Mouse (Mus musculus): ENCODE results near the gene Srrm2. TPM values are rescaled to one million over a fixed set of nuclear protein-coding genes. Genes with fewer than 3 reads are reported as not detected.

The Srrm2 gene
- polyA plus RNA-seq (2012; rRNA removed), result 640 and 782 TPM in 2 replicates

DNA sequence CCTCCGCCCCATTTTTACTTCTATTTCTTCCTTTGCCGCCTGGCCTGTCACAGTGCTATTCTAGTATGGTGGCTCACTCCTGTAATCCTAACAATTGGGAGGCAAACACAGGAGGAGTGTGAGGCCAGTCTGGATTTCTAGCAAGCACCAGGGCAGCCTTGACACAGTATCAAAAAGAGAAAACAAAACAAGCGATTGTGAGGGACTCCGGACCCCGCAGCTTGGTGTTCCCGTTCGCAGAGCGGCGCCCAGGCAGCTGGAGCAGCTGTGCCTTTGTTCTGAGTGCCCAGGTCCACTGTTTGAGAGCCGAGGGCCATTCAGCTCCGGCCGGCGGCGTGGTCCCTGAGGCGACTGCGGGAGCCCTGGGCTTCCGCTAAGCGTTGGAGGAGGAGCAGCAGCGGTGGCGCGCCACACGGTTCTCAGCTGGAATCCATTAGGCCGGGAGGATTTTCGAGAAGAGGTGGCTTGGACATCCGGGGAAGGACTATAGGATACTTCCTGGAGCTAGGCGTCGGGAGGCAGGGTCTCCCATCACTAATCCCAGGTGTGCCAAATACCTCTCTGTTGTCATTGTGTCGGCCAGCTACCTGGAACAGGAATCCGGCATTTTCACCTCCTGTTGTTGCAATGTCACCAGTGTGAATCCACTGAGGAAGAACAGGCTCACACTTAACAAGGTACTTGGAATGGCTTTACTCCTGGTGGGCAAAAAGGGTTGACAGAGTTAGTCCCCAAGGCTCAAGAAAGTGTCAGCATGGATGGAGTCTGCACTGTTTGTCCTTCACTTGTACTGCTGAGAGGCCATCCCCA is at the start of gene Srrm2:
TSS of gene Srrm2 (plus strand) at position 264 of the 810 bp plus-strand sequence.

DNA sequence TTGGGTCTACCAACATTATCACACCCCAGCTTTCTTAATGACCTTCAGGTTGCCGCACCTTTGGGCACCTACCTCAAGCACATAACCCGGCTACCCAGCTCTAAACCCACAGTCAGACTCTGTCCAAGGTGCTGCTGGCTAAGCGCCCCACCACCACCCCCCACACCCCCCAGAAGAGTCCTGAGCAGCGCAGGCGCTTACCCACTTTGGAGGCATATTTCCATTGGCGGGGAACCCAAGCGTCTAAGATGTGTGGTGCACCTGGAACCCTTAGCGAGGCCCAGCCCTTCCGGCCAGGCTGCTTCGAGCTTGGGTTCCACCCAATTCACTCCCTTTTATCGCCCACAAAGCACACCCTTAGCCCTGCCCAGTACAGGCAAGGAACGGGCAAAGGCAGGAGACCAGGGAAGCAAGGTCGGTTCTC is 49.7 kb upstream of the Srrm2 start, which contains the start of gene Paqr4:
TSS of gene Paqr4 (minus strand) at position 270 of the 424 bp plus-strand sequence.

GRCm38 (mm10) chr17:23745301-23746251 is 44.8 kb upstream of the Srrm2 start, which contains the start of gene Kremen2:
Kremen2 (minus strand) TSS chr17:23745833.

GRCm38 (mm10) chr17:23771284-23772218 is 18.8 kb upstream of the Srrm2 start, which contains the start of gene Flywch1:
Flywch1 (minus strand) TSS chr17:23771602.

GRCm38 (mm10) chr17:23785561-23786471 is 4.5 kb upstream of the Srrm2 start, which contains the start of gene Flywch2:
Flywch2 (minus strand) TSS chr17:23786081.

GRCm38 (mm10) chr17:23829064-23829619 is 38.8 kb downstream of the Srrm2 start, which contains the start of gene Elob:
Elob (minus strand) TSS chr17:23829136.

GRCm38 (mm10) chr17:23836006-23836575 is 45.8 kb downstream of the Srrm2 start, which contains the start of gene Prss33:
Prss33 (minus strand) TSS chr17:23836056.

GRCm38 (mm10) chr17:23843812-23844273 is 53.5 kb downstream of the Srrm2 start, which contains the start of the genes Prss32 and Prss41:
Prss32 (plus strand) TSS chr17:23843855.
Prss41 (minus strand) TSS chr17:23844172.

GRCm38 (mm10) chr17:23867756-23868155 is 77.4 kb downstream of the Srrm2 start, which contains the start of gene Prss21:
Prss21 (plus strand) TSS chr17:23868056.

Other genes starting within 250 kb of the Srrm2 start
- gene Zfp213, start 226.3 kb upstream of the Srrm2 start, polyA plus RNA-seq (2012; rRNA removed), result 16.3 and 16.4 TPM in 2 replicates
- gene Zfp13, start 191.0 kb upstream of the Srrm2 start, polyA plus RNA-seq (2012; rRNA removed), result 30.8 and 32.9 TPM in 2 replicates
- 0.38 and 0.57 TPM in 2 replicates for gene Zscan10, start 189.7 kb upstream of the Srrm2 start, polyA plus RNA-seq (2012; rRNA removed)
- gene Mmp25, start 145.3 kb upstream of the Srrm2 start, polyA plus RNA-seq (2012; rRNA removed), result 0.74 and 1.1 TPM in 2 replicates
- 0.19 and 0.22 TPM in 2 replicates for gene Bicdl2, start 130.0 kb upstream of the Srrm2 start, polyA plus RNA-seq (2012; rRNA removed)
- gene Hcfc1r1, start 116.9 kb upstream of the Srrm2 start, polyA plus RNA-seq (2012; rRNA removed), result 35.1 and 40.8 TPM in 2 replicates
- gene Thoc6, start 116.7 kb upstream of the Srrm2 start, polyA plus RNA-seq (2012; rRNA removed), result 44.0 and 45.6 TPM in 2 replicates
- gene Tnfrsf12a, start 113.1 kb upstream of the Srrm2 start, polyA plus RNA-seq (2012; rRNA removed), result 2.3 and 3.4 TPM in 2 replicates
- gene Cldn6, start 111.3 kb upstream of the Srrm2 start, polyA plus RNA-seq (2012; rRNA removed), result 4.8 and 12.5 TPM in 2 replicates
- 1.6 and 2.8 TPM in 2 replicates for gene Cldn9, start 106.5 kb upstream of the Srrm2 start, polyA plus RNA-seq (2012; rRNA removed)
- gene 1520401A03Rik, start 67.7 kb upstream of the Srrm2 start, polyA plus RNA-seq (2012; rRNA removed), result 0.05 and 1.1 TPM in 2 replicates
- gene Pkmyt1, start 64.2 kb upstream of the Srrm2 start, polyA plus RNA-seq (2012; rRNA removed), result 45.2 and 56.0 TPM in 2 replicates
- gene Paqr4, start 49.7 kb upstream of the Srrm2 start, polyA plus RNA-seq (2012; rRNA removed), result 12.7 and 14.2 TPM in 2 replicates
- gene Kremen2, start 44.7 kb upstream of the Srrm2 start, polyA plus RNA-seq (2012; rRNA removed), result 1.4 and 6.2 TPM in 2 replicates
- gene Flywch1, start 18.9 kb upstream of the Srrm2 start, polyA plus RNA-seq (2012; rRNA removed), result 83.3 and 88.4 TPM in 2 replicates
- 28.6 and 30.1 TPM in 2 replicates for gene Flywch2, start 4.5 kb upstream of the Srrm2 start, polyA plus RNA-seq (2012; rRNA removed)
- gene Elob, start 38.6 kb downstream of the Srrm2 start, polyA plus RNA-seq (2012; rRNA removed), result 524 and 676 TPM in 2 replicates
- 0.26 and 0.46 TPM in 2 replicates for gene Prss33, start 45.5 kb downstream of the Srrm2 start, polyA plus RNA-seq (2012; rRNA removed)
- gene Prss32, start 53.3 kb downstream of the Srrm2 start, polyA plus RNA-seq (2012; rRNA removed), result 0.06 TPM in 1 of 2 replicates, not detected in the other
- gene Prss41, start 53.6 kb downstream of the Srrm2 start, polyA plus RNA-seq (2012; rRNA removed), result 1.2 and 3.0 TPM in 2 replicates
- not detected in 2 replicates for gene Prss21, start 77.5 kb downstream of the Srrm2 start, polyA plus RNA-seq (2012; rRNA removed)
- gene Dcpp1, start 90.3 kb downstream of the Srrm2 start, polyA plus RNA-seq (2012; rRNA removed), result not detected in 2 replicates
- not detected in 2 replicates for gene Dcpp2, start 90.3 kb downstream of the Srrm2 start, polyA plus RNA-seq (2012; rRNA removed)
- not detected in 2 replicates for gene Dcpp3, start 126.9 kb downstream of the Srrm2 start, polyA plus RNA-seq (2012; rRNA removed)
- 0.08 TPM in 1 of 2 replicates, not detected in the other for gene Sbp, start 151.1 kb downstream of the Srrm2 start, polyA plus RNA-seq (2012; rRNA removed)
- gene Sbpl, start 164.7 kb downstream of the Srrm2 start, polyA plus RNA-seq (2012; rRNA removed), result not detected in 2 replicates
- 0.05 TPM in 1 of 2 replicates, not detected in the other for gene Prss30, start 190.0 kb downstream of the Srrm2 start, polyA plus RNA-seq (2012; rRNA removed)
- gene Prss22, start 207.6 kb downstream of the Srrm2 start, polyA plus RNA-seq (2012; rRNA removed), result 0.22 and 0.35 TPM in 2 replicates
- 0.15 TPM in 1 of 2 replicates, not detected in the other for gene Prss27, start 247.6 kb downstream of the Srrm2 start, polyA plus RNA-seq (2012; rRNA removed)

All from central nervous system, embryonic 11.5 days (tissue).